Mouse (Mus musculus): ENCODE results near the gene Nsmf. TPM values are rescaled to one million over a fixed set of nuclear protein-coding genes. Genes with fewer than 3 reads are reported as not detected.
A peak's percentile ranks its signal among the peaks of the same experiment; 100 is the strongest.

Gene Nsmf
- total RNA-seq (2021), result 100 to 1,000 TPM; 566 to 585 TPM

DNA sequence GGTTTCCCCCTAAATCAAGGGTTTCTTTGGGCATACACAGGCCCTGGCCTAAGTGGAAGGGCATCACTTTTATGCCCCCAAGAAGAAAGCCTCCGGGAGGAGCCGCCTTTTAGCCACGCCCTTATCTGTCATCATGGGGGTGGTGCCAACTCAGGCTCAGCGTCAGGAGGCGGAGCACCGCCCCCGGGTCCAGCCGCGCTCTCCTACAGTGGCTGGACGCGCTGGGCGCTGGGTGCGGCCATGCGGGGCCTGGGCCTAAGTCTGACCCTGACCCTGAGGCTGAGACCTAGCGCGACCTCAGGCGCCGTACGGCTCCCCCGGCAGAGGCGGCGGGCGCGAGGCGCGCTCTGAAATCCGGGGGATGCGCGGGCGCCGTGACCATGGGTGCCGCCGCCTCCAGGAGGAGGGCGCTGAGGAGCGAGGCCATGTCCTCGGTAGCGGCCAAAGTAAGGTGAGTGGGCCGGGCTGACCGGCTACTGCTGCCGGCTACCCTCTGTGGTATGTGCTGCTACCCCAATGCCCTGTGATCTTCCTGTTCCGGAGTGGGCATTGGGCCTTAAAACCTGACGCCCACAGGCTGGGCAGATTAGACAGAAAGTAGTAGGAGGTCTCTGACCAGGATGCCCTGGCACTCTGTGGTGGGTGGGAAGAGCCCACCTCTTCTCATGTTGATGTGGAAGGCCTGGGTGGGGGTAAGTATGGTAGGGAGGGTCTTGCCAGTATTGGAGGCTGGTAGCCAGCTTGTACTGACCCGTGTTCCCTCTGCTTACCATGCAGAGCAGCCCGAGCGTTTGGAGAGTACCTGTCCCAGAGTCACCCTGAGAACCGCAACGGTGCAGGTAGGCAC lies at the start of gene Nsmf:
TSS of gene Nsmf (plus strand) at position 135 of the 847 bp plus-strand sequence.
- DNase-seq (ENCODE audit: extremely low spot score in 1 of 2, low spot score in 2 of 2), result peak; percentile 82 to 93
- intact Hi-C loops (cut with DNase I), result no loop called here

DNA sequence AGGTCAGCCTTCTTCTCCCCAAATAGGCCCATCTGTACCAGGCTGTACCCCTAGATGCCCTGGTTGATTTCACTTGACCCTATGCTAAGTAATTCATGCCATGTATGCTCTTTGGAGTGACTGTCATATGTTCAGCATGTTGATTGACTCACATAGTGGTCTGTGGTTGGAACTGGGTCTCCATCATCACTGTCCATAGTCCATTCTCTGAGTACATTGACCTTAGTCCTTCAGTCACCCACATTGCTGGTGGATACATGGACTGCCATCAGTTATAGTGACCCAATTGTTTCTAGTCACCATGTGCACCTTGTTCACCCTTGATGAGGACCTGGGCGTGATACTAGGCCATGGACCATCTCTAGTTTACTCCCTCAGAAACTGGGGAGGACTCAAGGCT lies 47.4 kb upstream of the Nsmf start:
- intact Hi-C loops (cut with DNase I), result no loop called here

DNA sequence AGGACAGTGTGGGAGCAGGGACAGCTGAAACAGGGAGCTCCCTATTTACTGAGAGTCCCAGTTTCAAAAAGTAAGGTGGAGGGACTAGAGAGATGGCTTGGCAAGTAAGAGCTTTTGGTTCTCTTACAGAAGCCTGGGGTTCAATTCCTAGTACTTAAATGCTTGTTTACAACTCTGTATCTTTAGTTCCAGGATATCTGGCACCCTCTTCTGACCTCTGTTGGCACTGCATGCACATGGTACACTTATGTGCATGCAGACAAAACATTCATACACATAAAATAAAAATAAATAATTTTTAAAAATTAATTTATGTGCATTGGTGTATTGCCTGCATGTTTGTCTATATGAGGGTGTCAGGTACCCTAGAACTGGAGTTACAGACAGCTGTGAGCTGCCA lies 45.9 kb upstream of the Nsmf start:
- DNase-seq (ENCODE audit: extremely low spot score in 1 of 2, low spot score in 2 of 2), result no peak
- intact Hi-C loops (cut with DNase I), result no loop called here

More for the DNA sequence above, 47.4 kb upstream of the Nsmf start:
- DNase-seq (ENCODE audit: extremely low spot score in 1 of 2, low spot score in 2 of 2), result no peak

DNA sequence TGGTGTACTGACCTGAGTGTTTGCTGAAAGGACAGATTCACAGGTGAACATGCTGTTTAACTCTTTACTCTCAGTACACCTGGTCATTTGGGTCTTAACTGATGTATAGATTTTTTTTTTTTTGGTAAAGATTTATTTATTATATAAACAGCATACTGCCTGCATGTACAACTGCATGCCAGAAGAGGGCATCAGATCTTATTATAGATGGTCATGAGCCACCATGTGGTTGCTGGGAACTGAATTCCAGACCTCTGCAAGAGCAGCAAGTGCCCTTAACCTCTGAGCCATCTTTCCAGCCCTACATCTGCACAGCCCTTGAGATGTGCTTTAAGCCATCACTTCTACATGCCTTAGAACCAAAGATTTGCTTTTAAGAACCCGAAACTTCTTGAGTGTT lies 31.5 kb upstream of the Nsmf start:
- no peak for DNase-seq (ENCODE audit: extremely low spot score in 1 of 2, low spot score in 2 of 2)
- intact Hi-C loops (cut with DNase I), result no loop called here

DNA sequence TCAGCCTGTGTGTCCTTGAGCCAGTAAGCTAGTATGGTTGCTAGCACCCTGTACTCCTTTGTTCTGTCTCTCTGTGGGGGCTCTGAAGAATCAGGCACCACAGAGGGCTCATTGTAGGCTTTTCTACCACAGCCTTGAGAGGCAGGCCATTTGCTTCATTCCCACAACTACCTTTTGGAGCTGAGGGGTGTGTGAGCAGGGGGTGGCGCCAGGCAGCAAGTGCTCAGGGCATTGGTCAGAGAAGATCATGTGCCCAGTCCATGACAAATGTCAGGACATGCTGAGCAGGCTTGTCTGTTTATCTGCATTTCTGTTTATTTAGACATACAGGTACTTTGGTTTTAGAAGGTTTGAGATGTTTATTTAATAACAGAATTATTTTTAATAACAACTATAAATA lies 29.0 kb upstream of the Nsmf start:
- intact Hi-C loops (cut with DNase I), result no loop called here
- DNase-seq (ENCODE audit: extremely low spot score in 1 of 2, low spot score in 2 of 2), result no peak

DNA sequence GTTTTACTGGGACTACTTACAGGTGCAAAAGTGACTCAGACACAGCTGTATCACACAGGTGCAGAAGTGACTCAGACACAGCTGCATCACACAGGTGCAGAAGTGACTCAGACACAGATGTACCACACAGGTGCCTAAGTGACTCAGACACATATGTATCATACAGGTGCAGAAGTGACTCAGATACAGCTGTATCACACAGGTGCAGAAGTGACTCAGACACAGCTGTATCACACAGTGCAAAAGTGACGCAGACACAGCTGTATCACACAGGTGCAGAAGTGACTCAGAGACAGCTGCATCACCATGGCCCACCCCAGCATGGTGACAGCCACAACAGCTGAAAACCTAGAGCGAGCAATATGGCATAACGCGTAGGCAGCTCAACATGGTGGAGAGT lies 19.2 kb upstream of the Nsmf start:
- intact Hi-C loops (cut with DNase I), result no loop called here
- DNase-seq (ENCODE audit: extremely low spot score in 1 of 2, low spot score in 2 of 2), result peak in 1 of 2 experiments; percentile 7

DNA sequence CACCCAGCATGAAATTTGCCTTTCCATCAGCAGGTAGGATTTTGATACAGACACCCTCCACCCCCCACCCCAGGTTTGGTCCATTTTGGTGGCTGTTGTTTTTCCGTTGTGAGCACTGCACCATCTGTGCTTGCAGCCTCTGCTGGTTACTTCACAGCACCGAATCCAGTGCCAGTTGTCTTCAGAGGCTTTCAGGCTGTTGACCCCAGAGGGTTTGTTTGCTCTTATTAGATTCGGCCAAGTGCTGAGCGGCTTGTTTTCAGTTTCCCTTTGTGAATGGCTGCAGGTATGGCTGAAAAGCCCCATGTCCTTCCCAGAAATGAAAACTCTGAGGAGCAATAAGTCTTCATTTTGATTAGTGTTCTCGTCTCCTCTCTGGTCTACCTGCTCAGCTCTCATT lies 14.1 kb upstream of the Nsmf start:
- DNase-seq (ENCODE audit: extremely low spot score in 1 of 2, low spot score in 2 of 2), result no peak
- intact Hi-C loops (cut with DNase I), result no loop called here

DNA sequence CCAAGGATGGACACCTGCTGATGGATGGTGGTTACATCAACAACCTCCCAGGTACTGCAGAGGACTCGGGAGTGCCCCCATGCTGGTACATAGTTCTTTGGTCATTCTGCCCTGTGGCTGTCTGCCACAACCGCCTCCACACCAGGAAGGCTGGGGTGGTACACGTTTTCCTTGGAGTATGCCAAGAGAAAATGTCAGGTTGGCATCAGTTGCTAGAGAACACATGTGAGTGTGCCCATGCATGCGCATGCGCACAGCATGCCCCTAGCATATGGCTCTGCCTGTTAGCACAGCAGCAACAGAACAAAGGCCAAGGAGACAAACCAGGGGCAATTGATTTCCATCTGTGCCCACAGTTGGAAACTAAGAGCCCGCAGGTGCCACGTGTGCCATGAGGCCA lies 3.2 kb upstream of the Nsmf start:
- intact Hi-C loops (cut with DNase I), result no loop called here
- peak in 1 of 2 experiments; percentile 51 for DNase-seq (ENCODE audit: extremely low spot score in 1 of 2, low spot score in 2 of 2)

DNA sequence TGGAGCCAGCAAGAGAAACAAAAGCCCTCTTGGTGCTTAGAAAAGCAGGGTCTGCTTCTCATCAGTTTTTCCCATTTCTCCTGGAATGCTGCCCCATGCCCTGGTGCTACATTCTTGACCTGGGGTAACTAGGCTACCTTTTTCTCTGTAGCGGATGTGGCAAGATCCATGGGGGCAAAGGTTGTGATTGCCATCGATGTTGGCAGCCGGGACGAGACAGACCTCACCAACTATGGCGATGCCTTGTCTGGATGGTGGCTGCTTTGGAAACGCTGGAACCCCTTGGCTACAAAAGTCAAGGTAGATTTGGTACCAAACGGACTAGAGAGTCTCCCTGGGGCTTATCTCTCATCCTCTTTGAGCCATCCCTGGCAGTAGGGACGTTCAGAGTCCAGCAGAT lies 2.7 kb upstream of the Nsmf start:
- DNase-seq (ENCODE audit: extremely low spot score in 1 of 2, low spot score in 2 of 2), result peak in 1 of 2 experiments; percentile 22
- intact Hi-C loops (cut with DNase I), result no loop called here

DNA sequence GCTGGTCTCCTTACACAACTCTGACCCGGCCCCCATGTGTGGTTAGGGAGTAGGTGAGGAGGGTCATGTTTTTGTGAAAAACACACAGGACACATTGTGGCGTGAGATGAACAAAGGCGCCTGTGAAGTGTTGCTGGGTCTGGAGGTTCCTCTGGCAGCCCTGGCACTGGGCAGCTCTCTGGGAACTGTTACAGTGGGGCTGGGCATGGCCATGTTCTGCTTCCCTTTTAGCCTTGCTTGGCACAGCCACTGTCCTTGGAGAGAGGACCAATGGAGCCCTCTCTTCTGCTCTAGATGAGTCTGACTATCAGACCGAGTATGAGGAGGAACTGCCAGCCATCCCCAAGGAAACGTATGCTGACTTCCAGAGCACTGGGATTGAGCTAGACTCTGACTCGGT lies 1.1 kb upstream of the Nsmf start:
- intact Hi-C loops (cut with DNase I), result no loop called here
- DNase-seq (ENCODE audit: extremely low spot score in 1 of 2, low spot score in 2 of 2), result no peak

DNA sequence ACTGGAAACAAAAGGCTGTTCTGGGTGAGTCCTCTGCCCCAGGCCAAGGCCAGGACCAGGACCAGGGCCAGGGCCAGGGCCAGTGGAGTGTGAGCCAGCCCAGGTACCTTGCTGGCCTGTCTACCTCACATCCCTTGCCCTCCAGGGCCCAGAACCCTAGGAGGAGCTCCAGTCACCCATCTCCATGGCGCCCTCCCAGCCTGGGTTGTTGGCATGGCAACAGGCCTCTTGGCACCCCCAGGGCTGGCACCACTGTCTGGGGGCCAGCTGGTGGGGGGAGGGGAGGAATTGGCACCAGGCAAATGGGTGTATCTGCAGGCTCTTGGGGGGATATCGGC lies 882 bp downstream of the Nsmf start:
- intact Hi-C loops (cut with DNase I), result no loop called here
- DNase-seq (ENCODE audit: extremely low spot score in 1 of 2, low spot score in 2 of 2), result peak; percentile 77 to 88

DNA sequence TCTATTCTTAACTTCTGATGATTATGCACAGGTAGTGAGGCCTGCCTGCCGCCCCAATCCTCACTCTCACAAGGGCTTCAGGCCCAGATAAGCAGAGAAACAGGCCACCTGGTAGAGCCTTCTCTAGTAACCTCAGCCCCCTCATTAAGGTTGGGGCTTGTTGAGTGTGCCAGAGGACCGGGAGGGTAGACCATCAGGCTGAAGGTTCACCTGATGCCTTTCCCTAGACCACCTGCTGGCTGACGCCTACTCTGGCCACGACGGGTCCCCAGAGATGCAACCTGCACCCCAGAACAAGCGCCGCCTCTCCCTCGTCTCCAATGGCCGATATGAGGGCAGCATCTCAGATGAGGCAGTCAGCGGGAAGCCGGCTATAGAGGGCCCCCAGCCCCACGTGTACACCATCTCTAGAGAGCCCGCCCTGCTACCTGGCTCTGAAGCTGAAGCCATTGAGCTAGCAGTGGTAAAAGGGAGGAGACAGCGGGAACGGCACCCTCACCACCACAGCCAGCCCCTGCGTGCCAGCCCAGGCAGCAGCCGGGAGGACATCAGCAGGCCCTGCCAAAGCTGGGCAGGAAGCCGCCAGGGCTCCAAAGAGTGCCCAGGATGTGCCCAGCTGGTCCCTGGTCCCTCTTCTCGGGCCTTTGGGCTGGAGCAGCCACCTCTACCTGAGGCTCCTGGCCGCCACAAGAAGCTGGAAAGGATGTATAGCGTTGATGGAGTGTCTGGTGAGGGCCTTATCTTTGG lies 1.4 kb downstream of the Nsmf start:
- DNase-seq (ENCODE audit: extremely low spot score in 1 of 2, low spot score in 2 of 2), result peak in 1 of 2 experiments; percentile 42
- intact Hi-C loops (cut with DNase I), result no loop called here

DNA sequence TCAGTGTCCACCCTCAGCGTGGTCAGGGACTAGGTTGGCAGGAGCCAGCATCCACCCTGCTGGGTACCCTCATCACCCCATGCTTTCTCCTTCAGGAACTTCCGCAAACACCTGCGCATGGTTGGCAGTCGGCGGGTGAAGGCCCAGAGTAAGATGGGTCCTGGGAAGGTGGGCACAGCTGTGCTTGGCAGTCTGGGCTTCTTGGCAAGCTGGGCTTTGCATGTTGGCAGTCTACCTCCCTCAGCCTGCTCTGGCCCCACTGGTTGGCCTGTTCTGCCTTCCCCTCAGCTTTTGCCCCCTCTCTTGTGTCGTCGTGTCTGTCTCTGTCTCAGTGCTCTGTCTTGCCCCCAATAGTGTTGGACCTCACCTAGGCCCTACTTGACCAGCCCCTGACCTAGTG lies 4.8 kb downstream of the Nsmf start:
- intact Hi-C loops (cut with DNase I), result no loop called here
- peak in 1 of 2 experiments; percentile 16 for DNase-seq (ENCODE audit: extremely low spot score in 1 of 2, low spot score in 2 of 2)

DNA sequence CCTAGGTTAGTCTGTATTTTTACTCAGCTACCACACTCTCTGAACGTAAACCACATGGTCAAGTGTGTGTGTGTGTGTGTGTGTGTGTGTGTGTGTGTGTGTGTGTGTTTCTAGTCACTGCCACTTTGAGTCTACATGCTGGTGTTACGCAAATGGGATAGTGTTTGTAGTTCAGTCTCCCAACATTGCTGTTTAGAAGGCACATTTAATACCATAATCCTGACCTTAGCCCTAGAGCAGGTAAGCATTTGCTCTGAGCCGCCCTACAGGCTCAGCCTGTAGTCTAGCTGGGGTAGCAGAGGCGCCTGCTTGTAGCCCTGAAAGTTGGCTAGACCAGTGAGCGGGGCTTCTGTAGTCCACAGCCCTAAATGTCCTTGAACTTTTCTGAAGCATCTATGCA lies 9.4 kb downstream of the Nsmf start:
- intact Hi-C loops (cut with DNase I), result no loop called here
- DNase-seq (ENCODE audit: extremely low spot score in 1 of 2, low spot score in 2 of 2), result peak in 1 of 2 experiments; percentile 8

DNA sequence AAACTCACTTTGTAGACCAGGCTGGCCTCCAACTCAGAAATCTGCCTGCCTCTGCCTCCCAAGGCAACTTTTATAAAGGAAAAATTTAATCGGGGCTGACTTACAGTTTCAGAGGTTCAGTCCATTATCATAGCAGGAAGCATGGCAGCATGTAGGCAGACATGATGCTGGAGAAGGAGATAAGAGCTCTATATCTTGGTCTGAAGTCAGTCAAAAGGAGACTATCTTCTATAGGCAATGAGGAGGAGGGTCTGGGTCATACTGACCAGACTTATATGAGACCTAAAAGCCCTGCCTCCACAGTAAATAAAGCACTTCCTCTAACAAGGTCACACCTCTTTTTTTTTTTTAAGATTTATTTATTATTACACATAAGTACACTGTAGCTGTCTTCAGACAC lies 10.1 kb downstream of the Nsmf start:
- intact Hi-C loops (cut with DNase I), result no loop called here
- no peak for DNase-seq (ENCODE audit: extremely low spot score in 1 of 2, low spot score in 2 of 2)

DNA sequence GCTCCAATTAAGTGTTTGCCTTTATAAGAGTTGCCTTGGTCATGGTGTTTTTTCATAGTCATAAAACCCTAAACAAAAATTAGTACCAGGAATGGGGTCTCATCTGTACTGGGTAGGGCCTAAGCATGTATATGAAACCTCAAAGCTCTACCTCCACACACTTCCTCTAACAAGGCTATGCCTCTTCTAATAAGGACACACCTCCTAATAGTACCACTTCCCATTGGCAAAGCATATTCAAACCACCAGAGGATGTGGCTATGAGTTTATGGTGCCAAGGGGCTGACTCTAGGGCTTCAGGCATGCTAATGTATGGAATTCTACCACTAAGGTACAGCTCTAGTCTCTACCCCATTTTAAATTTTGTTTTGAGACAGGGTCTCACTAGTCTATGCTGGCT lies 11.4 kb downstream of the Nsmf start:
- intact Hi-C loops (cut with DNase I), result no loop called here
- no peak for DNase-seq (ENCODE audit: extremely low spot score in 1 of 2, low spot score in 2 of 2)

DNA sequence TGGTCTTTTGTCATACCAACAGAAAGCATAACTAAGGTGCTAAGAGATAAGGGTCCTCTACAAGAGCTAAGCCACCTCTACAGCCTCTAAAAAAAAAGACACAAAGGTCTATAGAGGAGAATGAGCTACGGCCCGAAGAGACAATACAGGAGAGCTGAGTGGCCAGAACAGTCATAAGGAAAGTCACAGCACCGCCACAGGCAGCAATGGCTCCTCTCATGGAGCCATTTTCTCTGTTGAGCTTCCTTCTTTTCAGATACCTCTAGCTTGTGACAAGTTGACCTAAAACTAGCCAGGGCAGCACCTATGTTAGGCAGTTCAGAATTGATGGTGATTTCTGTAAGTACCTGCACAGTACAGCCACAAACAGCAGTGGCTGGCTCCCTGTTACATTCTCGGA lies 12.4 kb downstream of the Nsmf start:
- intact Hi-C loops (cut with DNase I), result no loop called here
- no peak for DNase-seq (ENCODE audit: extremely low spot score in 1 of 2, low spot score in 2 of 2)

DNA sequence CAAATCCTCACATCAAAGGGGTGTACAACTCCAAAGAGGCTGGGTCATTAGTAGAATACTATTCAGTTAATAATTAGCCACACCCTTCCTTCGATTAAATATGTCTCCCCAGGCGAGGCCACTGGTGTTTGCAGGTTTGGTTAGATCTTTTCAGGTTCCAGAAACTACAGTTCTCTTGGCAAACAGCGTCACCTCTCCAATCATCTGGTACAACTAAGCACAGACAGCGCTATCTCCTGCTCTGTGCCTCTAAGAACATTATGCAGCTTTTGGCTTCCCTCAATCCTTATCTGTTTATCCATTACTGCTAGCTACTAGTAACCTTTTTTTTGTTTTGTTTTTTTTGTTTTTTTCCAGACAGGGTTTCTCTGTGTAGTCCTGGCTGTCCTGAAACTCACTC lies 15.4 kb downstream of the Nsmf start:
- no peak for DNase-seq (ENCODE audit: extremely low spot score in 1 of 2, low spot score in 2 of 2)
- intact Hi-C loops (cut with DNase I), result no loop called here

DNA sequence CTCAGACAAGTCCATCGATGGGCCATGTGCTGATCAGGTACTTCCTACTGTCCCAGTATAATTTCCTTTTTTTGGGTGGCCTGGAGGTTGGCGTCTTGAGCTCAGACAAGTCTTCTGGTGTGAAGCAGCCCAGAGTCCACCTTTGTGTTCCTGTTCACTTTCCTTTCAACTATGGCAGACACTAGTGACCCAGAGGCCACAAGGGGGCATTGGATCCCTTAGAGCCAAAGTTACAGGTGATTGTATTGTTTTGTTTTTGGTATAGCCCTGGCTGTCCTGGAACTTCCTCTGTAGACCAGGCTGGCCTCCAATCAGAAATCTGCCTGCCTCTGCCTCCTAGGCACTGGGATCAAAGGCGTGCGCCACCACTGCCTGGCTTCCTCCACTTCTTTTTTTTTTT lies 18.2 kb downstream of the Nsmf start:
- DNase-seq (ENCODE audit: extremely low spot score in 1 of 2, low spot score in 2 of 2), result no peak
- intact Hi-C loops (cut with DNase I), result no loop called here

DNA sequence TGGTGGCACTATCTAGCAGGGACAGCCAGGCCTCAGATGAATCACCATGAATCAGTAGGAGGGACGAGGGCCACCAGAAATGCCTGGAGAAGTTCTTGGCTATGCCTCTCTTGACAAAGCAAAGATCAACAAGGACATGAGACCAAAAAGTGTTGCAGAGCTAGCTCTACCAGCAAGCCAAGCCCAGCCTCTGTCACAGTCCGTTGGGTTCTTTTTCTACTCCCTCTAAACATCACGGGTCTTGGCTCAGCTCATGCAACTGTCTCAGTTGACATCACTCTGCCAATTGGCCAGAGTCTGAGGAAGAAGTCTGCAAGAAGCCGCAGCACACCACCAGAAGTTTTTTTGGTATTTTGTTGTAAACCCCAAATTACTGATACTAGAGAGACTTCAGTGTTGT lies 21.4 kb downstream of the Nsmf start:
- intact Hi-C loops (cut with DNase I), result no loop called here
- DNase-seq (ENCODE audit: extremely low spot score in 1 of 2, low spot score in 2 of 2), result no peak

Measured in left cerebral cortex, postnatal 10 days (tissue).